Mouse (Mus musculus) forebrain, postnatal 0 days (tissue): Measurements from ENCODE around the gene Hps3. TPM values are rescaled to one million over a fixed set of nuclear protein-coding genes. Genes with fewer than 3 reads are reported as not detected.

ENCODE experiments used
- ATAC-seq: fragments of 200-750 bp; cut with Nextera tagmentation; 2 replicates; pipeline ENCODE4 v1.8.0; 2017; ENCODE audit warnings: mild to moderate bottlenecking, moderate library complexity
- DNase-seq: peaks from one replicate; pipeline ENCODE4 v3.0.0-alpha.2; 2015
- H3K27ac ChIP-seq: fragments of 300-500 bp; sonication (generic); 2 replicates; pipeline ENCODE4 v1.5.1; 2014; ENCODE audit warnings: low read depth, mild to moderate bottlenecking, antibody characterized with exemption, low read length, moderate library complexity, mixed read lengths
- H3K27me3 ChIP-seq: fragments of 300-500 bp; sonication (generic); 2 replicates; pipeline ENCODE4 v1.6.1; 2014; ENCODE audit warnings: mild to moderate bottlenecking, low read length, mixed read lengths; ENCODE audit not compliant: insufficient read depth
- H3K36me3 ChIP-seq: fragments of 300-500 bp; sonication (generic); 2 replicates; pipeline ENCODE4 v1.6.1; 2014; ENCODE audit warnings: mild to moderate bottlenecking, moderate library complexity; ENCODE audit not compliant: insufficient read depth
- H3K4me1 ChIP-seq: fragments of 300-500 bp; sonication (generic); 2 replicates; pipeline ENCODE4 v1.6.1; 2014; ENCODE audit warnings: antibody characterized with exemption; ENCODE audit not compliant: insufficient read depth
- H3K4me2 ChIP-seq: fragments of 300-500 bp; sonication (generic); 2 replicates; pipeline ENCODE4 v1.6.1; 2014; ENCODE audit warnings: low read depth, mild to moderate bottlenecking, moderate library complexity
- H3K4me3 ChIP-seq: fragments of 300-500 bp; sonication (generic); 2 replicates; pipeline ENCODE4 v1.5.1; 2014; ENCODE audit warnings: low read depth, low read length, mixed read lengths
- H3K9ac ChIP-seq: fragments of 300-500 bp; sonication (generic); 2 replicates; pipeline ENCODE4 v1.6.1; 2014; ENCODE audit warnings: mild to moderate bottlenecking
- H3K9me3 ChIP-seq: fragments of 300-500 bp; sonication (generic); 2 replicates; pipeline ENCODE4 v1.6.1; 2016; ENCODE audit warnings: low read length
- CTCF ChIP-seq: sonication (generic); IDR thresholded peaks from 2 replicates; pipeline ENCODE4 v1.5.1; 2016; ENCODE audit warnings: antibody characterized with exemption, control low read depth, low read depth
- WGBS: fragments of 180-500 bp; shearing (Covaris S2); extraction: QIAGEN DNeasy Blood & Tissue Kit; methylation state at CpG from one replicate; pipeline ENCODE4 v1.1.7; 2014; 5-methylcytosine and 5-hydroxymethylcytosine counted together
- polyA plus RNA-seq: library from polyadenylated mRNA; unstranded; fragments of >200 nt; fragmentation: Nextera tagmentation; extraction: Ambion mirVana; gene quantifications from 2 replicates; pipeline ENCODE4 v1.2.1, GENCODE M21; 2015
- total RNA-seq: library from RNA; depleted of rRNA; stranded (reverse); fragments of >200 nt; gene quantifications from 2 replicates; pipeline ENCODE4 v1.2.3, GENCODE M21; 2014

Gene Hps3
- total and polyA plus RNA-seq, 2 experiments from 2014 or later, result 10.6 to 20.7 TPM

- ATAC-seq, result no peak
- Histone ChIP-seq H3K9ac (no peak overlapping the region), H3K4me3 (no peak overlapping the region), H3K4me1 (no peaks in the 10 kb centered on the region), H3K9me3 (no peaks in the 10 kb centered on the region), H3K36me3 (no peaks in the 10 kb centered on the region), H3K27me3 (no peaks in the 10 kb centered on the region), H3K4me2 (no peak overlapping the region), H3K27ac (no peak overlapping the region)
- WGBS, result 88% methylated on average over 2 of the region's 2 CpGs
- no peak for TF ChIP-seq CTCF
- no peak for DNase-seq
Measured at GRCm38 (mm10) chr3:19981156-19981555, 54.0 kb downstream of the Hps3 start.

DNA sequence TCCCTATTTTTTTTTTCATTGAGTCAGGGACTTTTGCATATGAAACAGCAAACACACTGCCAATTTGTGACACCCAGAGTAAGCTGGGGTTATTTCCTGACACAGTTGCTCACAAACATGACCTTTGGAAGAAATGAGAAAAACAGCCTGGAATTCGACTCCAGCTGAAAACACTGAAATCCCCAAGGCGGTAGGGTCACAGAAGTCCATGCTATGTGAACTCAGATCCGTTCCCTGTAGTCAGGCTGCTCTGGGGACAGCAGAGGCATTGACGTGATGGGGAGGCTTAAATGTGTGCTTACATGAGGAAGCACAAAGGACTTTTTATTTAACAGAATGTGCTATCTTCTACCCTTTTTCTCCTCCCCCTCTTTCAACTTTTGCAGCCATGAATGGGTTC is 56.6 kb downstream of the Hps3 start:
- Histone ChIP-seq H3K27me3 (no peaks in the 10 kb centered on the region), H3K4me3 (no peak overlapping the region), H3K36me3 (no peaks in the 10 kb centered on the region), H3K4me2 (no peak overlapping the region), H3K9ac (no peak overlapping the region), H3K9me3 (no peaks in the 10 kb centered on the region), H3K4me1 (no peaks in the 10 kb centered on the region), H3K27ac (no peak overlapping the region)
- 55% methylated on average over 4 of the region's 4 CpGs for WGBS
- DNase-seq, result no peak
- TF ChIP-seq CTCF, result no peak
- no peak for ATAC-seq

GRCm38 (mm10) chr3:19966072-19966471 is 69.0 kb downstream of the Hps3 start:
- Histone ChIP-seq H3K4me3 (no peak overlapping the region), H3K9me3 (no peaks in the 10 kb centered on the region), H3K4me2 (no peak overlapping the region), H3K9ac (no peak overlapping the region), H3K27me3 (no peaks in the 10 kb centered on the region), H3K27ac (no peak overlapping the region), H3K36me3 (no peaks in the 10 kb centered on the region), H3K4me1 (no peaks in the 10 kb centered on the region)
- DNase-seq, result no peak
- 75% methylated on average over 4 of the region's 4 CpGs for WGBS
- TF ChIP-seq CTCF, result no peak
- no peak for ATAC-seq

- no peak overlapping the region for H3K9ac ChIP-seq
- H3K36me3 ChIP-seq, result no peaks in the 10 kb centered on the region
- no peak for TF ChIP-seq CTCF
- DNase-seq (no peak), ATAC-seq (no peak)
- H3K9me3 ChIP-seq, result no peaks in the 10 kb centered on the region
- no peaks in the 10 kb centered on the region for H3K27me3 ChIP-seq
- H3K27ac ChIP-seq, result no peak overlapping the region
- no peak overlapping the region for H3K4me3 ChIP-seq
- 95% methylated on average over 5 of the region's 5 CpGs for WGBS
- H3K4me1 ChIP-seq, result no peaks in the 10 kb centered on the region
- no peak overlapping the region for H3K4me2 ChIP-seq
Measured at GRCm38 (mm10) chr3:19965239-19965638, 69.9 kb downstream of the Hps3 start.

GRCm38 (mm10) chr3:19964625-19965188 is 70.4 kb downstream of the Hps3 start:
- H3K4me1 ChIP-seq, result no peaks in the 10 kb centered on the region
- H3K9ac ChIP-seq, result no peak overlapping the region
- H3K36me3 ChIP-seq, result no peaks in the 10 kb centered on the region
- no peak for TF ChIP-seq CTCF
- H3K9me3 ChIP-seq, result no peaks in the 10 kb centered on the region
- no peak overlapping the region for H3K4me3 ChIP-seq
- no peak overlapping the region for H3K4me2 ChIP-seq
- no peaks in the 10 kb centered on the region for H3K27me3 ChIP-seq
- 83% methylated on average over 2 of the region's 2 CpGs for WGBS
- DNase-seq, result no peak
- ATAC-seq, result no peak
- H3K27ac ChIP-seq, result no peak overlapping the region

GRCm38 (mm10) chr3:19962769-19963513 is 72.2 kb downstream of the Hps3 start:
- Histone ChIP-seq H3K27ac (no peak overlapping the region), H3K27me3 (no peaks in the 10 kb centered on the region), H3K4me2 (no peak overlapping the region), H3K36me3 (no peaks in the 10 kb centered on the region), H3K4me3 (no peak overlapping the region), H3K9me3 (no peaks in the 10 kb centered on the region), H3K4me1 (no peaks in the 10 kb centered on the region), H3K9ac (no peak overlapping the region)
- DNase-seq, result no peak
- 87% methylated on average over 3 of the region's 3 CpGs for WGBS
- TF ChIP-seq CTCF, result no peak
- ATAC-seq, result no peak

DNA sequence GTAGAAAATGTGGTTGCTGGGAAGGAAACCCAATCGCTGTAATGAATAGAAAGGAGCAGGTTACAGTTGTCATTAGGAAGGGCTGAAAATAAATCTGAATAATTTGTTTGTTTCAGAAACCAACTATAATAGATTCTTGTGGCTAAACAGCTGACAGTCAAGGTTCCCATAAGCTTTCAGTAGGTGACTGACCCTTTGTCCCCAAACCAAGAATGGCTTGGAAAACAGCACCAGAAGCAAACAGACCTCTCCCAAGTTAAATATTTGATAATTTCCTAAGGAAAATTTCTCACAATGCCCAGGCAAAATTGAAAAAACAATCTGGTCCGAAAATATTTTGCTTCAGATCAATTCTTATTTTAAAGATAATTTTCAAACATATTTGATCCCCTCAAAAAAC is 73.8 kb downstream of the Hps3 start:
- DNase-seq (no peak), ATAC-seq (no peak)
- no peak overlapping the region for H3K4me2 ChIP-seq
- no peak overlapping the region for H3K27ac ChIP-seq
- H3K27me3 ChIP-seq, result no peaks in the 10 kb centered on the region
- H3K9ac ChIP-seq, result no peak overlapping the region
- H3K4me3 ChIP-seq, result no peak overlapping the region
- TF ChIP-seq CTCF, result no peak
- 81% methylated on average over 2 of the region's 2 CpGs for WGBS
- H3K4me1 ChIP-seq, result no peaks in the 10 kb centered on the region
- no peaks in the 10 kb centered on the region for H3K9me3 ChIP-seq
- H3K36me3 ChIP-seq, result no peaks in the 10 kb centered on the region
